Mouse (Mus musculus) T-cell, adult 2 months (primary cell): ENCODE results near the gene Abhd17c.

Experiments
- DNase-seq: peaks from one replicate; pipeline ENCODE4 v3.0.0; 2022; ENCODE audit warnings: low spot score

Gene Abhd17c

DNA sequence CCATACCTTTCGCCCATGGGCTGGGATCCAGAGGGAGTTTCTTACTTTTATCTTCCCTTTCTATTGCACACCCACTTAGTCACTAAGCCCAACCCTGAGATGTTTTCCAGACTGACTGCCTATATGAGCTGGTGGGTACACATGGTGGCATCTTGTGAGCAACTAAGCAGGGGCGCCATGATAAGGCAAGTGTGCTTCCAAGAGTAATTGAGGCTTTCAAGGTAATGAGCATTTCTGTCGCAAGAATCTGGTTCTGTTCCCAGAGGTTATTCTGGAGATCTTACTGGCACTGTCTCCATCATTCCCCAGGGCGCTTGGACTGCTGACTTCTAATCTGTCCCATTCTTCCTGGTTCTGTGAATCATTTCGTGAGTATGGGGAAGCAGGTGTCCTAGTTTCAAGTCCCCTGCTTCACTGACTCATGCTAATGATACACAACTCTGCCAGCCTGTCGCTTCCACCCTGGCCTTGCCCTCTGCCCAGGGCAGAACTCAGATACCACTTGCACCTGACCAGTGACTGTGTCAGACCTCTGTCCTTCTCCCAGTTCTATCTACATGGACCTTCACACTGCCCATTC lies 34.1 kb downstream of the Abhd17c start:
- DNase-seq, result no peak

DNA sequence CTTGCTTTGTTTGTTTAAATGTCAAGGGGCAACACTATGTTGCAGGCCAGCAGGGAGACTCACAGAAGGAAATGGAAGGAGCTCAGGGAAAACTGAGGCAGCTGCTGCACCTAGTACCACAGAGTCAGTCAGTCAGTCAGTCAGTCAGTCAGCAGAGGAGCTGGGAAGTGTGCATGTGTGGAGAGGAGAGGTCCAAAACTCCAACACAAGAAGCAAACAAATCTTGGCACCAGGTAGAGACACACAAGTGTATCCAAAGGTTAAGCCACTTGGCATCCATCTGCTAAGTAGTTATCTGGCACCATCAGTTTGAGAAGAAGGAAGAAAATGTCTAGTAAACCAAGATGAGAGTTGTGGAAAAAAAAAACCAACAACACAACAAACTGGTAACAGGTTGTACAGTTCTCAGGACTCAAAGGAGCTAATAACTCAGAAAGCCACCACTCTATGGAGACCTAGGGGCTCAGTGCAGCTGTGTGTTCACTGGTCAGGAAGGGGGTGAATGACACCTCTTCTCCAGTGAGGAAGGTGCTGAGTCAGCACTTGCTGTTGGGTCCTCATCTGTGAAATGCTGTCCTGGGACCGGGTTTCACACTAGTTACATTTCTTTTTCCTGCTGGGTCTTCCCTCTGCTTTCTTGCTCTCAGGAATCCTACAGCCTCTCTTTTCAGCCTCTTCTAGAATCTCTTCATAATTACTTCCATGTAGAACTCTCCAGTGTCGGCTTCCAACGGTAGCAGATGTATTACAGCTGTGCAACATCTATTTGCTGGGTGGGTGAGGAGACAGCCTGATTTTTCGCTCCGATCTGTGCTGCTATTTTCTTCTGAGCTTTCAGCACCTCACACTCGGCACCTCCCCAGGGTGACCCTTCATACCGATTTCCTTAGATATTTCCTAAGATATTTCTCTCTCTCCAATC lies 34.8 kb downstream of the Abhd17c start:
- no peak for DNase-seq

DNA sequence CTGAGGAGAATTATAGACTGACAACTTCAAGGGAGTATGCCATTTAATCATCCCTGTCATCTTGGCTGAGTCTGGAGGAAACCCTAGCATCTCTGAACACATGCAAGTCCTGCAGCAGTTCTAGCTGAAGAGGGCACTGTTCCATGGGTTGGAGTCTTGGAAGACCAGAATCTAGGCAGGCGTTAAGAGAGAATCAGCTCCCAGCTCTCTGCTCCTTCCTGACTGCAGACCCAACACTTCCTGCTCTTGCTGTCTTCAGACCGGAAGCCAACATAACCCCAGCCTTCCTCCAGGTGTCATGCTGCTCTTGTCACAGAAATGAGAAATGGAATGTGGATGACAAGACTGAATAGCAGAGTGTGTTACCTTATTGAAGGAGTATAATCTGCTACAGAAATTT lies 36.3 kb downstream of the Abhd17c start:
- peak; percentile 49 for DNase-seq

DNA sequence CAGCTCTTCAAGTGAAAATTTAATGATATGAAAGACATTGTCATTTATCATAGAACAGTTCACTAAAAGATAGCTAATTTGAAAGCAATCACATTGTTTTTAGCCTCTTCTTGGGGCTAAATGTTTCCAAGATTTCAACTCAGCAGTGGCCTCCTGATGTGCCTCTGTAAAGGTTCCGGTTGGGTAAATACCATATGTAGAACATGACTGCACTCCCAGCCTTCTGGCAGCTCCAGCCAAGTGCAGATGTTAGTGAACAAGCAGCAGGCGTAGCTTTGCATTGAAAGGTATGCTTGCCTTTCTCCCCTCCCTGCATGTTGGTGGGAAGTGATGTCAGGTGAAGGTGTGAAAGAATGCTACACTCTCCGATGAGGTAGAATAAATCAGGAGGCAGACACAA lies 36.9 kb downstream of the Abhd17c start:
- DNase-seq, result no peak

DNA sequence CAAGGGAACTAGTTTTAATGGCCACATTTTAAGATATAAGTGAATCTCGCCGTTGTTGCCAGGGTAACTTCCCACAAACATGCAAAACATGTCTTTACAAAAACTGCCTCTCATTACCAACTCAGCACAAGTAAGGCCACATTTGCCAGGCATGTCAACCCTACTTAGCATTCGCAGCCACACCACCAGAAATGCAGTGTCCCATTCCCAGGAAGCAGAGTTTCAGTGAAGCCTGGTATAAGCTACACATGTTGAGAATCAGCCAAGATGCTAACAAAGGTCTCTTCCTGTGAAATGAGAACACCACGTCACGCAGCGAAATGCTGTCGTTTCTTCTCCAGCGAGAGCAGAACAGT lies 38.7 kb downstream of the Abhd17c start:
- DNase-seq, result no peak

DNA sequence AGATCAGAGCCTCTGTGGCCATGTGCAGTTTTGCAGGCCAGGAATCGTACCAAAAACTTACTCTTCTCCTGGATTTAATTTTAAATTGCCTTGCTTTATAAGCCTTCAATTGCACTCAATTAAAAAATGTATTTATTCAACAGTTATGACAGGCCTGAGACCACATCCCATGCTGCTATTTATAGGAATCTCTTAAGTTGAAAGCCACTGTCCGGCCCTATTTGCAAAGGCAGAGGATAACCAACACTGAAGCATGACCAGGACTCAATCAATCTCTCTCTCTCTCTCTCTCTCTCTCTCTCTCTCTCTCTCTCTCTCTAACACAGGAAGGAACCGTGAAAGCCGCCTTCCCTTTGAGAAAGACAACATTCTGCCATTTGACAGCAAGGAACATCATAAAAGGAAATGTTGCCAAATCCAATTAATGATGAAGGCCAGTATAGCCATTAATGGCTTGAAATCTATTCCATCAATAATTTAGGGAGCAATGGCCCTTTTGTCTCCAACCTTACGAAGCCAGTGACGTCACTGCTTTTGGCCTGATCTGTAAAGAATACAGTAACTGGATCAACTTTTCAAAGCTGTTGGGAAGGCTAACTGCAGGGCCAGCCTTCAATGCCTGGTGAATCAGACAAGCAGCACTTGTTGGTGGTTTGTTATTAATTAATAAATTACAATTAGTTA lies 39.2 kb downstream of the Abhd17c start:
- no peak for DNase-seq

DNA sequence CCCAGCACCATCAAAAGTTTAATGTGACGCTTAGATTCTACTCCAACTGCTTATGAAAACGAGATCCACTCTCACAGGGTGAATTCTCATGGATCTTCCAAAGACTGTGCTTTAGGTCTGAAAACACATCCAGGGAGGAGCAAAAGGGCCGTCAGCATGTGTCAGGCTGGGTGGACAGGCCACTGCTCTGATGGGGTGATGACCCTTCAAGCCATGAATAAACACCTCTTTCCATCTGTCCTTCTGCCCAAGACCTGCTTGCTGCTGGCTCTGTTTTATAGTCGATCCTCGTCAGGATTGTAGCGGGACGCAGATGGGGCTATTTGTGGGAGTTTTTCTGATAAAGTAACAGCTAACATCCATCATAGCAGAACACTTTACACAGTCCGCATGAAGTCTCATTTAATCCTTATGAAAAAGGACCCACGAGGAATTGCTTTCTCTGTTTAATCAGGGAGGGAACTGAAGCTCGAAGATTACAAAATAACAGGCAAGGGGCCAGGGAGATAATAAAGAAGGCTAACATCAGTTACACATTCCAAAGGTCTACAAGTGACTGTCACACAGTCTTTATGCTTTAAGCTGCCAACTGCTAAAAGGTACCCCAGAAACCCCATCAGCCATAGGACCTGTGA lies 39.9 kb downstream of the Abhd17c start:
- no peak for DNase-seq

DNA sequence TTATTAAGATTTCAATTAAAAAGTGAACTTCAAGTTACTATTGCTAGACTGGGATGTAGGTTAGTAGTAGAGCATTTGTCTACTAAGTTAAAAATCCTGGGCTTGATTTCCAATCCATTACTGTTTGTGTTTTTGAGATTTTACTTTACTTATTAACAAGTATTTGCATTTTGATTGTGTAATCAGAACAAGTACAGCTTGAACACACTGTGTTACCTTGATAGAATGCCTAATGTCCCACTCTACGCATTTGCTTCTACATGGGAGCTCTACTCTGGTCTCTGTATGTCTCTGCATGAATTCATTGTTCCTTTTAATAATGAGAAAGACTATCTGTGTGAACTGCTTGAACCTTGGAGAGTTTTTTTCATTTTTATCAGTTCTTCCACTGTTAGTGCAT lies 44.8 kb downstream of the Abhd17c start:
- no peak for DNase-seq

DNA sequence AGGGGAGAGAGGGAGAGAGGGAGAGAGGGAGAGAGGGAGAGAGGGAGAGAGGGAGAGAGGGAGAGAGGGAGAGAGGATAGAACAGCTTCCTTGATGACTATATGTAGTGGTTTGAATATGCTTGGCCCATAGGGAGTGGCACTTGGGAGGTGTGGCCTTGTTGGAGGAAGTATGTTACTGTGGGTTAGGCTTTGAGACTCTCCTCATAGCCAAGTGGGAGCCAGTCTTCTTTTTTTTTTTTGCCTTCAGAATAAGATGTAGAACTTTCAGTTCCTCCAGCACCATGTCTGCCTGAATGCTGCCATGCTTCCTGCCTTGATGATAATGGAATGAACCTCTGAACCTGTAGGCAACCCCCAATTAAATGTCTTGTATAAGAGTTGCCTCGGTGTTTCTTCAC lies 49.1 kb downstream of the Abhd17c start:
- DNase-seq, result no peak

DNA sequence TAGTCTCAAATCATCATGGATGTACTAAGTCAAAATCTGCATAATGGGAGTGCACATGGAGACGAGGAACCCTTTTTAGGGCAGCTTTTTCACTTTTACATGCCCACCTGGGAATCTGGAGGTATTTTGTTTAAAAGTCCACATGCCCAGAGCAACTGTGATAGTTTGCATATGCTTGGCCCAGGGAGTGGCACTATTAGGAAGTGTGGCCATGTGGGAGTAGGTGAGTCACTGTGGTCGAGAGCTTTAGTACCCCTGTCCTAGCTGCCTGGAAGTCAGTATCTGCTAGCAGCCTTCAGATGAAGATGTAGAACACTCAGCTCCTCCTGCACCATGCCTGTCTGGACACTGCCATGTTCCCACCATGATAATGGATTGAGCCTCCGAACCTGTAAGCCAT lies 51.0 kb downstream of the Abhd17c start:
- no peak for DNase-seq

DNA sequence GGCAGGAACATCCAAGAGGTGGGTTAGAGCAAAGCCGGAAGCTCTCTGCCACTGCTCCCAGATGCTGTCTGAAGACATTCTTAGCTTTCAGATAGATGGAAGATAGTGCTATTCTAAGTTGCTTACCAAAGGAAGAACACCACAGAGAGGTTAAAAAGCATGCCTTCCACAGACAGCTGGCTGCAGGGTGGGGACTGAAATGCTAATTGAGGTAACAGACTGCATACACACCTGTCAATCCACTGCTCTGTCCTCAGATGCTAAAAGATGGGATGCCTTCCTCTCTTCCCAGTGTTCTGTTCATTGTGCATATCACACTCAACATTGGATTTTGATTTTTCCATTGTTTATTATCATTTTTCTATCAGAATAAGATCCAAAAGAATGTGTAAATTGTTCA lies 53.6 kb downstream of the Abhd17c start:
- DNase-seq, result no peak

DNA sequence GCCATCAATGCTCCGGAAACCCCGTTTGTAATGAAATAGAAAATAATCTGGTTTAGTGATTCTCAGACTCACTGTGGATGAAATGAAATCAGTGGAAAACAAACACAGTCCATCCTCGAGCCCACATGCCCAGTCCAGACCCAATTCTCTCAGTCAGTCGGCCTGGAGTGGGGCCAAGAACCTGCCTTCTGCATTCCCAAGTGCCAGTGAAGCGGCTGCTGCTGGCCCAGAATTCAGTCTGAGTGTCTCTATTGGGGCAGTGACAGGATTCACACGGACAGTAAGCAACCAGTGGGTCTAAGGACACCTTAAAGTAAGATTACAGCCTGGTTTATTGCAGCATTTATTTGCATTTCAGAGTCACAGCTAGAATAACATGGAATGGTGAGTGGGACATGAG lies 55.2 kb downstream of the Abhd17c start:
- DNase-seq, result no peak

DNA sequence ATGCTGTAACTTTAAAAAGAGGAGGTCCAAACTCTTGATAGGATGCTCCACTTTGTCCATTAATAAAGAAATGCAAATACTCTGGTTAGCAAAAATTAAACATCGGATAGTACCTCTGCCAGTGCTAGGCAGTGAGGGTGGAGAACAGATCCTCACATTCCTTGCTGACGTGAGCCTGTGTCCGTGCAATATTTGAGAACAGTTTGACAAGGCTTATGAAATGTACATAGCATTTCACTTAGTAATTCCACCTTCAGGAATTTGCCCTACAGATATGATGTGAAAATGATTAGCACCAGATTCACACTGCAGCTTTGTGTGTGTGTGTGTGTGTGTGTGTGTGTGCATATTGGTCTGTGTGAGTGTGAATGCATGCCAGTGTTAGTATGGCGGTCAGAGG lies 60.9 kb downstream of the Abhd17c start:
- DNase-seq, result no peak

DNA sequence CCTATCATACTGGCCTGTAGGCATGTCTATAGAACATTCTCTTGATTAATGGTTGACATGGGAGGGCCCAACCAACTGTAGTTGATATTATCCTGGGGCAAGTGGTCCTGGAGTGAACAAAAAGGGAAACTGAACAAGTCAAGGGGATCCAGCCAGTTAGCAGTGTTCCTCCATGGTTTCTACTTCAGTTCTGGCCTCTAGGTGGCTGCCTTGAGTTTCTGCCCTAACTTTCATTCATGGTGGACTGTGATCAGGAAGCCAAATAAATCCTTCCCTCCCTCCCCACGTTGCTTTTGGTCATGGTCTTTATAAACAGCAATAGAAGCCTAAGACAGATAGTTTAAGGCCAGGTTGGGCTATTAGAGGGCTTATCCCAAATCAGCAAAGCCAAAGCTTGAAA lies 61.9 kb downstream of the Abhd17c start:
- DNase-seq, result no peak

DNA sequence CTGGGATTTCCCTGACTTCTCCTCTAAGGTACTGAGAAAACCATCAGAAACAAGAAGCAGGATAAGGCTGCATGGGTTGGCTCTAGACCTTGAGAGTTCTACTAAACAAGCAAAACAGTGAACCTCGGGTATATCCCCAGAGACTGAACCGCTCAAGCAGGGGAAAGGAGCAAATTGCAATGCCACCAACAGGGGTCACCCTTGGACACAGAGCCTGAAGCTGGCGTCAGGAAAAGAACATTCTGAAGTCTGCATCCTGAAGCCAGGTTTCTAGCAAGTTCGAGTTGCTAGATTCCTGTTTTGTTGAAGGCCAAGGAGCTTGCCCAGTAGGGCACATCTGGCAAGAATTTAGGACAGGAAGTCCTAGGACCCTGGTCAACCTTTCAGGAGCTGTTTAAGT lies 62.7 kb downstream of the Abhd17c start:
- peak; percentile 39 for DNase-seq

DNA sequence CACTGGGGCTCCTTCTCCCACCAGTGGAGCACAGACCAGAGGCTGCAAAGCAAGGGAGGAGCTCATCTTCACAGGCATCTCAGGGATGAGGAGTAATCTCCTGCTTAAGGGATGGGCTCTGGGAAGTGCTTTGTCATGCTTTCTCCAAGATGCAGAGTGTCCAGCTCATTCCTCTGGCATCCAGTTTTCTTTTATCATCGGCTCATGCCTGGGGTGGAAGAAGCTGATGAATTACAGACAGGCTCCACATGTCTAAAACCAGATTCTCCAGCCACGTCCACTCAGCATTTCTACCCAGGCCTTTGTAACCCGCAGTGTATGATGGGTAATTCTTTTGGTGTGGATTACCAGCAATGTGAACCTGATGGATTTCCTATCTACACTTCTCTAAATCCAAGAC lies 63.5 kb downstream of the Abhd17c start:
- no peak for DNase-seq

DNA sequence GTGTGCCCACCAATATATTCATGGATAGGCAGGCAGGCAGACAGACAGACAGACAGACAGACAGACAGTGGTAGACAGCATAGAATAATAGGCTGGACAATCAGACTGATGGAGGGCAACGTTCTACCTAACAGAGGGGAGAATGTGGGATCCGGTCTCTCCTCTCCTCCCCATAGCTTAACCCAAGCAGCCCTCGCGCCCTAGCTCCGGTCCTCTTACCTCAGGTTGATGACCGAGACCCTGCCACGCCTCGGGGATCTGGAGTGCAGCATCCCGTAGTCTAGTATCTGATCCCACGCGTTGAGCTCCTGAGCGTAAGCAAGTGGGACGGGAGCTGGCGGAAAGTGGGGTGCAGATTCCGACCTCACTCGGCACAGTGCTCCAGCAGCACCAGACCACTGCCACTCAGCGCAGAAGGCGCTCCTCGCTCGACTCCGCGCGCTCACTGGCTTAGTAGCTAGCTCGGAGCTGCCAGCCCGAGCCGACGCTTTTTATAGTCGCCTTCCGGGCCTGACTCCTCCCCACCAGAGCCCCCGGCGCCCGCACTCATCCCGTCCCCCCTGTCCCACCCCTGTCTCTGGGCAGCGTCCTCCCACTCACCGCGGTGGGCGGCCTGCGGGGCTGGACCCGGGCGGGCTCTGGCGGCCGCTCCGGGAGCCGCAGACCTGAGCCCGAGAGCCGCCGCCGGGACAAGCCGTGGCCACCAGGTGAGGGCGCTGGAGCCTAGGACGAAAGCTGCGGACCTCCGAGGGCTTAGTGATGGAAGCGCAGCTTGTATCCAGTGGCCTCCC lies 65.5 kb downstream of the Abhd17c start, which contains the start of gene Cemip:
Cemip (minus strand) TSS at position 464 of the 791 bp plus-strand sequence.
- DNase-seq, result peak; percentile 35

DNA sequence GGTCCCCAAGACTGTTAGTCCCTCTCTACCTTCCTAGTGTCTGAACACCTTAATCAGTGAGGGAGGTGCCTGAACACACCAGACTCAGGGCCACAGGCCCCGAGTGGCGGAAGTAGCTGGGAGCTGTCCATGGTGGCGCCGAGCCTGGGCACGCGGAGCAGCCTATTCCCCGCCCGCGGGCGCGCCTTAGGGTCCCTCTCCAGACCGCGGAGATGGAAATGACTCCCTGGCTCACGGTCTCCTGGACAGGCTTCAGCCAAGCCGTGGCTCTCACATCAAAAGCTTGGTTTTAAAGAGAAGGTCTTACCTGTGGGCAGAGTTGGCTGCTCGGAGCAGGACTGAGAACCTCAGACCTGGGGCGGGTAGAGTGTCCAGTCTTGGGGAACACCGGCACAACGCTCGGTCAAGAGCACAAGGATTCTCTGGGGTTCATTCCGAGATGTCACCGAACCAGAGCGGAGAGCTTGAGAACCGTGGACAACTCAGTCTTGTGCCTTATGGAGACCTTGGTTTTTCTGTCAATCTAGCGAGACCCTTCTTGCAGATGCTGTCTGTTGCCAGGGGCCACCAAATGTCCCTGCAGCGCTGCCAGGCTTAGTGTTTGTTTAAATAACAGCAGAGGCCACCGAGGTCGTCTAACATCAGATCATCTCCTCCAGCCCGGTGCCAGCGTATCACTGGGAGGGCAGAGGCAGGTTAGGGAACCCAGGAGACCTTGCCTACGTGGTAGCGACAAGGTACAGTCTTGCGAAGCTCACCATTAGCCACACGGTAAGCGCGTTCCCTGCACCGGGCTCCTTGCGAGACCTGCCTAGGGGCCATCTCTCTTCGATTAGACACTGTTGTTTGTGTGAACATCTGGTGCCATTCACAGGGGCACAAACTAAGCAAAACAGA lies 66.4 kb downstream of the Abhd17c start:
- no peak for DNase-seq

DNA sequence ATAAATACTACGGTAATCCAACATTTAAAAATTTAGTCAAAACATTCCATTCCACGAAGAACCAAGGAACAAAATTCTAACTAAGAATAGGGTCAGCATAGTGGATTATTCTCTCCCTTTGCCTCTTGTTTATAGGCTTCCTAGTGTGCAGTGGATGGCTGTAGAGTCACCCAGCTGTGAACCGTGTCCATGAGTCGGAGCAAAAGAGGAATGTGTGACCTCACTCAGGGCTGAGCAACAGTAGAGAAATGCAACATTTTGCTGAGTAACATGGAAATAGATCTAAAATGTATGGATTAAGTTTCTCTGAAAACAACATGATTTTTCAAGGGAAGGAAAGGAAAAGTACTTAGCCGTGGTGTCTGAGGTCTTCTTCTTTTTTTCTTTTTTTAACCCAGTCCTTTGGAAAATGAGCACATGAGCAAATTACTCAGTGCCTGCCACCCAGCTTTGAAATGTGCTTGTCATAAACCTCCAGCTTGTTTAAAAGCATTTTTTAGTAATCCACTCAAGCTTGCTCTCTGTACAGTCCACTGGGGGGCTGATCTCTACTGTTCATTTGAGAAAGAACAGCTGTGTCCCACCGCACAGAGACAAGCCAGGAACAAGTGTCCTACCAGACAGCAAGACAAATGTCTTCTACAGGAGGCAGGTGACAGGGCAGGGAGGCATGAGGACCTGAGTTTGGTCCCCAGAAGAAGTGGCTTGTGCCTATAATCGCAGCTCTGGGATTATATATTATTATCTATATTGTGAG lies 74.3 kb downstream of the Abhd17c start:
- no peak for DNase-seq

DNA sequence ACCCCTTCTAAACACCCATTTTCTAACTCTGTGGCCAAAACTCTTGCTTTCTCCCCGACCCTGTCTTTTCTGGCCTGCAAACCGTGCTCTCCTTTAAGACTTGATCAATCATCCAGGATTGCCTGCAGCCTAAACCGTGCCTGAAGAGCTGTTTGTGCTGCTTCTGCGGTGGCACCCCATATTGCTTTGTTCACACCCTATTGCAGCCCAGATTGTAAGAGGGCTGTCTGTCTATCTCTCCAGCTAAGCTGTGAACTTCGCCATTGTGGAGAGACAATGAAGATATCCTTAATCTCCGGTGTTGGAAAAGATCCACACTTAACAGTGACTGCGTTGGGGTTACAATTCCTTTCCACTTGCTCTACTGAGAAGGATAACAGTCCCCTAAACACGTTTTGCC lies 77.4 kb downstream of the Abhd17c start:
- no peak for DNase-seq
